ENCODE assay signal across 8 mouse cellular contexts in the genomic region with DNA sequence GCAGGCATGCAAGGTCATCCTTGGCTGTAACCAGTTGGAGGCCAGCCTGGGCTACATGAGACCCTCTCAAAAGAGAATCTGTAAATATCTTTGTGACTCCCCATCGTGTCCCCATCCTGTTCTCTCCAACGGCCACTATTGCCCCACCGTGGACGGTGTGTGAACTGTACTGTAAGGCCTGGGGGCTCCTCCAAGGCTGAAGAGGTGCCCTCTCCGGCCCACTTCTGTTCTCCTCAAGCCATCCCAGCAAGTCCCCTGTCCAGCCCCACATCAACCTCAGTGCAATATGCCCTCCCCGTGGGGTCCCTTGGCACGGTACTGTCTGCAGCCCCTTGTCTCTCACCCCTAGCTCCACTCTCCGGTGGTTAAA. TPM values are rescaled to one million over a fixed set of nuclear protein-coding genes. Genes with fewer than 3 reads are reported as not detected.
A peak's percentile ranks its signal among the peaks of the same experiment; 100 is the strongest.
DNase-seq lines count a peak whose midpoint lies in the region; ATAC-seq and TF ChIP-seq lines count a peak whose summit lies in the region.

No protein-coding gene starts in this region.

- DNase-seq in gastrocnemius, adult 2 months = no peak
- no peak for DNase-seq in gastrocnemius, adult 8-10 months (ENCODE audit: low spot score in 2 of 2)
- peak; percentile 62 for DNase-seq in A20 (ENCODE audit: low read depth, low spot score)
- peak; percentile 58 to 71 for DNase-seq in cerebellum, postnatal 14 days
- DNase-seq in hindbrain, embryonic 14.5 days (ENCODE audit: low spot score) = no peak
- DNase-seq in midbrain, embryonic 14.5 days = no peak
- no peak for DNase-seq in spleen, adult 12 weeks (ENCODE audit: low spot score)
- no peak for DNase-seq in gastrocnemius, adult 18-20 months (ENCODE audit: low spot score)

- H3K4me2 ChIP-seq in hindbrain, embryonic 14.5 days (replicated peaks) = peak overlapping the region; percentile 83
- peak overlapping the region; percentile 79 for H3K4me2 ChIP-seq in midbrain, embryonic 14.5 days (ENCODE audit: low read length)

- peak; percentile 34; the same call in 1 of the 2 replicates for TF ChIP-seq CTCF in gastrocnemius, adult 2 months (IDR thresholded peaks at IDR 0.05)

- H3K36me3 ChIP-seq in hindbrain, embryonic 14.5 days (replicated peaks; ENCODE audit: control insufficient read depth, insufficient read depth) = peaks cover 62% of the 10 kb centered on the region
- peaks cover 62% of the 10 kb centered on the region for H3K36me3 ChIP-seq in midbrain, embryonic 14.5 days (ENCODE audit: control insufficient read depth, insufficient read depth, low read length)

- no peak for ATAC-seq in hindbrain, embryonic 14.5 days (ENCODE audit: low FRiP score)
- no peak for ATAC-seq in midbrain, embryonic 14.5 days (ENCODE audit: low FRiP score, low TSS enrichment)

- 33% methylated on average over 8 of the region's 8 CpGs for WGBS in hindbrain, embryonic 14.5 days
- WGBS in midbrain, embryonic 14.5 days = 44% methylated on average over 8 of the region's 8 CpGs

- intact Hi-C loops in gastrocnemius, adult 2 months (cut with DNase I) = loop anchor here (2.0 kb wide), 1 partner anchor 27 kb away; a partner anchor contains a TSS

- peaks cover 20% of the 10 kb centered on the region for H3K4me1 ChIP-seq in hindbrain, embryonic 14.5 days (replicated peaks; ENCODE audit: control insufficient read depth, insufficient read depth, low read length)
- H3K4me1 ChIP-seq in midbrain, embryonic 14.5 days (ENCODE audit: control insufficient read depth, insufficient read depth, low read length) = peaks cover 15% of the 10 kb centered on the region

- no peaks in the 10 kb centered on the region for H3K9me3 ChIP-seq in hindbrain, embryonic 14.5 days (ENCODE audit: control insufficient read depth, low read length)
- H3K9me3 ChIP-seq in midbrain, embryonic 14.5 days (ENCODE audit: control insufficient read depth, low read length) = no peaks in the 10 kb centered on the region

- H3K9ac ChIP-seq in hindbrain, embryonic 14.5 days = peak overlapping the region; percentile 48
- peak overlapping the region; percentile 27; the same call in 1 of the 2 replicates for H3K9ac ChIP-seq in midbrain, embryonic 14.5 days (replicated peaks; ENCODE audit: low read length)

- no peaks in the 10 kb centered on the region for H3K27me3 ChIP-seq in hindbrain, embryonic 14.5 days (ENCODE audit: control insufficient read depth, insufficient read depth, low read length)
- no peaks in the 10 kb centered on the region for H3K27me3 ChIP-seq in midbrain, embryonic 14.5 days (ENCODE audit: control insufficient read depth, insufficient read depth, low read length)

- H3K4me3 ChIP-seq in gastrocnemius, adult 2 months = peak overlapping the region; percentile 98
- H3K4me3 ChIP-seq in hindbrain, embryonic 14.5 days (replicated peaks; ENCODE audit: low read length) = peak overlapping the region; percentile 76; the same call in 1 of the 2 replicates
- H3K4me3 ChIP-seq in midbrain, embryonic 14.5 days (replicated peaks; ENCODE audit: low read depth, low read length) = peak overlapping the region; percentile 93

- H3K27ac ChIP-seq in gastrocnemius, adult 2 months = peak overlapping the region; percentile 98
- H3K27ac ChIP-seq in hindbrain, embryonic 14.5 days = peak overlapping the region; percentile 81
- H3K27ac ChIP-seq in midbrain, embryonic 14.5 days (replicated peaks; ENCODE audit: low read depth, low read length) = peak overlapping the region; percentile 94

RNA-seq across cellular contexts. Expression of a gene that starts 1.6 kb away (rescaled TPM):
- total RNA-seq in gastrocnemius, adult 2 months (2021) = 10 to 100 TPM in 1 of 2 experiments, 1 to 10 TPM in 1; 8.5 to 11.5 TPM
- 10 to 100 TPM in 1 of 4 experiments, 1 to 10 TPM in 3; 9.4 to 11.3 (median 9.8) TPM for total RNA-seq in gastrocnemius, adult 8-10 months (2022)
- polyA plus RNA-seq in hindbrain, embryonic 14.5 days (2014; fragmentation: Nextera tagmentation; extraction: Ambion mirVana) = 18.7 and 20.6 TPM in 2 replicates
- 22.6 and 22.8 TPM in 2 replicates for polyA plus RNA-seq in midbrain, embryonic 14.5 days (2014; fragmentation: Nextera tagmentation; extraction: Ambion mirVana)
- 10 to 100 TPM; 10.1 to 10.9 TPM for total RNA-seq in gastrocnemius, adult 18-20 months (2021)

RNA-seq across cellular contexts. Expression of a gene that starts 9.2 kb away (rescaled TPM):
- under 1 TPM; 0.43 to 0.75 TPM for total RNA-seq in gastrocnemius, adult 2 months (2021)
- total RNA-seq in gastrocnemius, adult 8-10 months (2022) = under 1 TPM; 0.12 to 0.36 (median 0.19) TPM
- 4.3 and 5.4 TPM in 2 replicates for polyA plus RNA-seq in hindbrain, embryonic 14.5 days (2014; fragmentation: Nextera tagmentation; extraction: Ambion mirVana)
- polyA plus RNA-seq in midbrain, embryonic 14.5 days (2014; fragmentation: Nextera tagmentation; extraction: Ambion mirVana) = 2.9 and 3.7 TPM in 2 replicates
- under 1 TPM; 0.16 to 0.55 TPM for total RNA-seq in gastrocnemius, adult 18-20 months (2021)

RNA-seq across cellular contexts. Expression of a gene that starts 23.8 kb away (rescaled TPM):
- total RNA-seq in gastrocnemius, adult 2 months (2021) = 1 to 10 TPM in 1 of 2 experiments, under 1 TPM in 1; 0.69 to 1.3 TPM
- 1 to 10 TPM in 1 of 4 experiments, under 1 TPM in 3; 0.46 to 1.2 (median 0.73) TPM for total RNA-seq in gastrocnemius, adult 8-10 months (2022)
- polyA plus RNA-seq in hindbrain, embryonic 14.5 days (2014; fragmentation: Nextera tagmentation; extraction: Ambion mirVana) = not detected in 2 replicates
- not detected in 2 replicates for polyA plus RNA-seq in midbrain, embryonic 14.5 days (2014; fragmentation: Nextera tagmentation; extraction: Ambion mirVana)
- total RNA-seq in gastrocnemius, adult 18-20 months (2021) = 1 to 10 TPM in 1 of 2 experiments, under 1 TPM in 1; 0.39 to 1.4 TPM

RNA-seq across cellular contexts. Expression of a gene that starts 26.6 kb away (rescaled TPM):
- total RNA-seq in gastrocnemius, adult 2 months (2021) = 10 to 100 TPM; 20.7 to 25.0 TPM
- 10 to 100 TPM; 18.5 to 22.8 (median 21.9) TPM for total RNA-seq in gastrocnemius, adult 8-10 months (2022)
- polyA plus RNA-seq in hindbrain, embryonic 14.5 days (2014; fragmentation: Nextera tagmentation; extraction: Ambion mirVana) = 137 and 151 TPM in 2 replicates
- 102 and 132 TPM in 2 replicates for polyA plus RNA-seq in midbrain, embryonic 14.5 days (2014; fragmentation: Nextera tagmentation; extraction: Ambion mirVana)
- 10 to 100 TPM; 19.7 to 20.4 TPM for total RNA-seq in gastrocnemius, adult 18-20 months (2021)

RNA-seq across cellular contexts. Expression of a gene that starts 27.9 kb away (rescaled TPM):
- not detected for total RNA-seq in gastrocnemius, adult 2 months (2021)
- total RNA-seq in gastrocnemius, adult 8-10 months (2022) = not detected
- polyA plus RNA-seq in hindbrain, embryonic 14.5 days (2014; fragmentation: Nextera tagmentation; extraction: Ambion mirVana) = 3.9 and 6.0 TPM in 2 replicates
- polyA plus RNA-seq in midbrain, embryonic 14.5 days (2014; fragmentation: Nextera tagmentation; extraction: Ambion mirVana) = 4.4 and 5.7 TPM in 2 replicates
- not detected for total RNA-seq in gastrocnemius, adult 18-20 months (2021)

Comparison
In these comparisons a context has a peak if more than half of its experiments do, and no peak if none do; other contexts are left out.
1. DNase-seq: peak in A20 (single experiment) and cerebellum, postnatal 14 days (2 of 2); none in gastrocnemius, adult 2 months (single experiment), gastrocnemius, adult 8-10 months (0 of 2), hindbrain, embryonic 14.5 days (single experiment), midbrain, embryonic 14.5 days (single experiment), spleen, adult 12 weeks (single experiment) and gastrocnemius, adult 18-20 months (single experiment).
2. Peak in every context shown above with its lines, with median percentiles within 50 percentile points of each other: H3K27ac ChIP-seq and H3K4me3 ChIP-seq.